Mouse (Mus musculus) layer of hippocampus, adult 18-20 months (tissue): Measurements from ENCODE around the gene Spryd4. TPM values are rescaled to one million over a fixed set of nuclear protein-coding genes. Genes with fewer than 3 reads are reported as not detected.
"Not testable (repeated sequence)": the region's sequence is repeated elsewhere in the genome, so short reads cannot be mapped to it uniquely, and the experiment has no call there.

Experiments used
- DNase-seq, 2 experiments: peaks; one replicate each; pipeline ENCODE4 v3.0.0; 2022; ENCODE audit warnings: low spot score in 2 of 2
- long read RNA-seq: library from polyadenylated mRNA; stranded (forward); transcript quantifications from one replicate; pipeline ENCODE4 v2.0.0, GENCODE M21; 2021
- total RNA-seq, 2 experiments: library from RNA; stranded (reverse); gene quantifications; 2 replicates each; pipeline ENCODE4 v1.2.3; 2021

The Spryd4 gene
- total RNA-seq: 10 to 100 TPM; 10.1 to 10.2 TPM
- long read RNA-seq, partial matches to known transcripts: 0 of 5 reads
- long read RNA-seq, other reads (novel, unspliced or antisense): 1 of 5 reads

- DNase-seq: peak; percentile 85 to 95
Measured at GRCm38 (mm10) chr10:128211390-128212108, at the start of gene Spryd4. TSS of gene Spryd4 (minus strand) at chr10:128211807.

GRCm38 (mm10) chr10:128260376-128260775 is 48.8 kb upstream of the Spryd4 start:
- not testable (repeated sequence) for DNase-seq

GRCm38 (mm10) chr10:128259946-128260345 is 48.3 kb upstream of the Spryd4 start:
- DNase-seq: no peak

- no peak for DNase-seq
Measured at GRCm38 (mm10) chr10:128258953-128259352, 47.3 kb upstream of the Spryd4 start.

GRCm38 (mm10) chr10:128256328-128256727 is 44.7 kb upstream of the Spryd4 start:
- DNase-seq: no peak

GRCm38 (mm10) chr10:128255925-128256324 is 44.3 kb upstream of the Spryd4 start:
- no peak for DNase-seq

GRCm38 (mm10) chr10:128253677-128254255 is 42.2 kb upstream of the Spryd4 start, which contains the start of gene Apon:
TSS of gene Apon (plus strand) at chr10:128254096.
- no peak for DNase-seq

GRCm38 (mm10) chr10:128250565-128250964 is 39.0 kb upstream of the Spryd4 start:
- no peak for DNase-seq

GRCm38 (mm10) chr10:128247020-128247732 is 35.6 kb upstream of the Spryd4 start:
- no peak for DNase-seq

GRCm38 (mm10) chr10:128244121-128244520 is 32.5 kb upstream of the Spryd4 start:
- DNase-seq: no peak

GRCm38 (mm10) chr10:128243252-128243651 is 31.6 kb upstream of the Spryd4 start:
- no peak for DNase-seq

- DNase-seq: no peak
Measured at GRCm38 (mm10) chr10:128240131-128240530, 28.5 kb upstream of the Spryd4 start.

GRCm38 (mm10) chr10:128239140-128239539 is 27.5 kb upstream of the Spryd4 start:
- no peak for DNase-seq

- DNase-seq: peak in 1 of 2 experiments; percentile 29
Measured at GRCm38 (mm10) chr10:128237807-128238480, 26.3 kb upstream of the Spryd4 start.

- no peak for DNase-seq
Measured at GRCm38 (mm10) chr10:128236321-128236720, 24.7 kb upstream of the Spryd4 start.

- peak in 1 of 2 experiments; percentile 79 for DNase-seq
Measured at GRCm38 (mm10) chr10:128232420-128232985, 20.9 kb upstream of the Spryd4 start.

- peak; percentile 79 to 84 for DNase-seq
Measured at GRCm38 (mm10) chr10:128231697-128232419, 20.3 kb upstream of the Spryd4 start, which contains the start of gene Timeless. TSS of gene Timeless (plus strand) at chr10:128232065.

- no peak for DNase-seq
Measured at GRCm38 (mm10) chr10:128231146-128231545, 19.5 kb upstream of the Spryd4 start.

- DNase-seq: no peak
Measured at GRCm38 (mm10) chr10:128230582-128230981, 19.0 kb upstream of the Spryd4 start.

GRCm38 (mm10) chr10:128228009-128228408 is 16.4 kb upstream of the Spryd4 start:
- DNase-seq: no peak
